Mouse (Mus musculus) cerebellum, postnatal 10 days (tissue): ENCODE measurements at regions not wholly inside any gene's neighbourhood (a gene's known extent, or its start where the extent isn't known, plus 50 kb on each side); places are given as distances from the start of the nearest gene placed in this dataset.

Source experiments
- DNase-seq, 2 experiments: peaks; one replicate each; pipeline ENCODE4 v3.0.0; 2021; ENCODE audit warnings: mixed read lengths in 2 of 2

- no peak for DNase-seq
Measured at GRCm38 (mm10) chr9:31578506-31579173, 114.4 kb upstream of the Tmem45b start.

DNA sequence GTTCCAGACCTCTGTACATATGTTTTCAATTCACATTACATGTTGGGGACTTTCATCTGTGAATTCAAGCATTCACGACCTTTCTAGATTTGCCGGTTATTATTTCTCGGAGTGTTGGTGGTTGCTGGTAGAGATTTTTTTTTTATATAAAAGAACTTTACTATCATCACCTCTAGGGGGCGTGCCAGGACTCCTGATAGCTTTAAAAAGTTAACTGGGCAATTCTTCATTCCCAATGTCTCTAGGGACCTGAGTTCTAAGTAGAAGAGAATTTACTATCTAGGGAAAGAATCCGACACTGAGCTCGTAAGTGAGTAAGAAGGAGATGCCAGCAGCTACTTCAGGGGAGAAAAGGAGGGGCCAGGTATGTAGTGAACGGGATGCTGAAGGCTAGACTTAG is 112.8 kb upstream of the Tmem45b start:
- DNase-seq: peak; percentile 14 to 17

DNA sequence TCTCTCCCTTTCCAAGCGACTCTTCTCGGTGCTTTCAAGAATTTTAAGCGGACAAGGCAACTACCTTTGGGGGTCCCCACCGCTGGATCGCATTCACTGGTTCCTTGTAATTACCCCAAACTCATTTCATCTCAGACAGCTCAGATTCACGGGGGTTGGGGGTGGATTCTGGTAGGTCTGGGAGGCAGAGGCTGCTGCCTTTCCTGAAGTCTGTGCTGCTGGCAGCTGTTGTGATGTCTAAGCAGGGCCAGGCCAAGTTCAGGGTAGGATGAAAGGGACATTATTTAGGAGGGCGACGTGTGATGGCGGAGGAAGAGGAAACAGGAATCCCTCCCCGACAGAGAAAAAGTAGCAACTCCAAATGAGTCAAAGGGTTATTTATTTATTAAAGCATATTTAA is 102.8 kb upstream of the Tmem45b start:
- DNase-seq: peak; percentile 9 to 14

GRCm38 (mm10) chr9:31566257-31567007 is 102.2 kb upstream of the Tmem45b start:
- peak; percentile 57 to 68 for DNase-seq

DNA sequence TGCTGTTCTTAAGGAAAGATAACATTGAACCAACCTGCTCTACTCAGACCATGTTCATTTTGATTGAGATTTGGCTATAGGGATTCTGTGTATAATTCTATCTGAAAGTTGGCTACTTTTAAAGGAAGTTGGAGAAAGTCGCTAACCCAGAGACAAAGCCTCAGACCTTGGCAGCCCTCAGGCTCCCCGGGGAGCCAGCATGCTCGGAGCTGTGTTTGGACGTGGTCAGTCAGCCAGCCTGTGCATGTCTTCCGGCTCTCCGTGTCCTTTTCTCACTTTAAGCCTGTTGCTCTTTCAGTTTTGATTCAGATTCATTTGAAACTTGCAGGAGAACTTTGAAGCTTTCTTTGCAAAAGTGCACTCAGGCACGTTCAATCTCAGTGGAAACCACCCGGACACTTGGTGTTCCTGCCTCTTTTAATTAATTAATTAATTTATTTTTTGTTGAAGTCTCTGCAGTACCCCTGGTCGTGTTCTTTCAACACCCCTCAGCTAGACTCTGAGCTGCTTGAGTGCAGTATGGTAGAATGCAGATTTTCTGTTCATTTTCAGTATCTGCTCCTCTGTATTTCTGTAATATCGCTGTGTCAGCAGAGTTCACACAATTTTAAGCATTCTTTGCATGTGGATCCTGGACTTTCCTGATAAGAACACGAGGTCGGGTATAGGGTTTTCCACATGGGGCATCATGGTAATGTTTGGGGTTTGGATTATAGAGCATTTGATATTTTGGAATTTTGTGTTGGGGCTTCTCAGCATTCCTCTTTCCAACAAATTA is 100.9 kb upstream of the Tmem45b start:
- peak; percentile 22 to 46 for DNase-seq

GRCm38 (mm10) chr9:31563541-31563940 is 99.3 kb upstream of the Tmem45b start:
- no peak for DNase-seq

DNA sequence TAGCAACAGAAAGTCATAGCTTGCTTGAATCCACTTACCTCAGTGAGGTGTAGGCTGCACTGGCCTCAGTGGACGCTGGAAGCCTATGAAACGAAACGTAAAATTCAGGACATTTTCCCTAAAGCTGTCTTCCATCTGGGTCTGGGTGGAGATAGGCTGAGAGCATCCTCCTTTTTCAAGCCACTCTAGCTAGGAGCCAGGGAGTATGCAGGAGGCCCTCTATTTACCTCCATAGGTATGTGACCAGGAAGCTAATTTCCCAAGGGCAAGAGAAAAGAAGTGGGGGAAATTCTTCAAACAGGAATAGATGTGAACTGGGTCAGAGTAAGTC is 95.9 kb upstream of the Tmem45b start:
- DNase-seq: no peak

DNA sequence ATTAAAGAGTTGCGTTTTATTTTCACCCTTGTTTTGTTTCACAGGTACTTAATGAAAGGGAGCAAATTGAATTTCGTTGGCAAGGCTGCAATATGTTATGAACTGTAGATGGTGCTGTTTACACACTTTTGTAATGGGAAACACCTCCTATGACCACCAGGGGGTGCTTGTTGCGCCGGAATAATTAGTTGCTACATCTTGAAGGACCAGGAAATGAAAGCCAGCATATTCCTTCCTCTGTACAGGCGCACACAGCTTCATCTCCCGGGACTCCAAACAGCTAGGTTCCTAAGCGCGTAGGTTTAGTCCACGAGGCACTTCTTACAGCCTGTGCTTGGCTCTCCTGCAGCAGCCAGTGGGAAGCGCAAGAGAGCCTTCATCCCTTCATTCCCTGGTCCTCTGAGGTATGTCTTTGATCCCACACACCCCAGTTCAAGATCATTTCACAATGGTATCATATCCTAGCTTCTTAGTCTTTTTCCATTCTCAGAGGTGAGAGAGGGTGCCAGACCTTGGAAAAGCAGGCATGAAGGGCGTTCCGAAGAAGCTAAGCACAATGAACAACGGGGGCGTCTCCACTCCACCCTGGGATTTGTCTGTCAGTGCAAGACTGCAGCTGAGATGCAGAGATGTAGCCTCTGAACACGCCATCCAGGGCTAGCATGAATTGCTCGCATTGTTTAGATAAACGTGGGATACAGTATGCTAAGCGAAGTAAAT is 95.4 kb upstream of the Tmem45b start:
- DNase-seq: peak; percentile 86 to 90

GRCm38 (mm10) chr9:31543691-31544052 is 79.4 kb upstream of the Tmem45b start:
- no peak for DNase-seq

GRCm38 (mm10) chr9:31542909-31543690 is 78.8 kb upstream of the Tmem45b start:
- DNase-seq: peak; percentile 95 to 98

GRCm38 (mm10) chr9:31541615-31542191 is 77.4 kb upstream of the Tmem45b start:
- DNase-seq: no peak

GRCm38 (mm10) chr9:31538458-31539210 is 74.4 kb upstream of the Tmem45b start:
- no peak for DNase-seq

- DNase-seq: no peak
Measured at GRCm38 (mm10) chr9:31529021-31529420, 64.8 kb upstream of the Tmem45b start.

- no peak for DNase-seq
Measured at GRCm38 (mm10) chr9:31527216-31527615, 63.0 kb upstream of the Tmem45b start.
